Mouse (Mus musculus) hindbrain, postnatal 0 days (tissue): ENCODE results near the gene Gm10837. TPM values are rescaled to one million over a fixed set of nuclear protein-coding genes. Genes with fewer than 3 reads are reported as not detected.

Experiments
- ATAC-seq: fragments of 200-750 bp; cut with Nextera tagmentation; 2 replicates; pipeline ENCODE4 v1.8.0; 2017; ENCODE audit warnings: mild to moderate bottlenecking, moderate TSS enrichment, moderate library complexity
- DNase-seq: peaks from one replicate; pipeline ENCODE4 v3.0.0-alpha.2; 2015; ENCODE audit warnings: low spot score
- H3K27ac ChIP-seq: fragments of 300-500 bp; sonication (generic); 2 replicates; pipeline ENCODE4 v1.5.1; 2014; ENCODE audit warnings: mild to moderate bottlenecking
- H3K27me3 ChIP-seq: fragments of 300-500 bp; sonication (generic); 2 replicates; pipeline ENCODE4 v1.6.1; 2014; ENCODE audit warnings: low read length, mixed read lengths; ENCODE audit not compliant: insufficient read depth
- H3K36me3 ChIP-seq: fragments of 300-500 bp; sonication (generic); 2 replicates; pipeline ENCODE4 v1.6.1; 2014; ENCODE audit warnings: low read length, mixed read lengths; ENCODE audit not compliant: insufficient read depth
- H3K4me1 ChIP-seq: fragments of 300-500 bp; sonication (generic); 2 replicates; pipeline ENCODE4 v1.6.1; 2014; ENCODE audit warnings: antibody characterized with exemption, low read length, mixed read lengths; ENCODE audit not compliant: insufficient read depth
- H3K4me2 ChIP-seq: fragments of 300-500 bp; sonication (generic); 2 replicates; pipeline ENCODE4 v1.6.1; 2014; ENCODE audit warnings: low read depth, mild to moderate bottlenecking, low read length, moderate library complexity, mixed read lengths
- H3K4me3 ChIP-seq: fragments of 300-500 bp; sonication (generic); 2 replicates; pipeline ENCODE4 v1.5.1; 2014; ENCODE audit warnings: low read length
- H3K9ac ChIP-seq: fragments of 300-500 bp; sonication (generic); replicated peaks from 2 replicates; pipeline ENCODE4 v1.6.1; 2014; ENCODE audit warnings: mild to moderate bottlenecking, low read length, moderate library complexity, mixed read lengths
- H3K9me3 ChIP-seq: fragments of 300-500 bp; sonication (generic); 2 replicates; pipeline ENCODE4 v1.6.1; 2016; ENCODE audit warnings: low read length, mixed read lengths
- CTCF ChIP-seq: IDR thresholded peaks from 2 replicates; pipeline ENCODE4 v1.5.1; 2016; ENCODE audit warnings: antibody characterized with exemption, control low read depth, low read depth
- WGBS: fragments of 180-500 bp; shearing (Covaris S2); extraction: QIAGEN DNeasy Blood & Tissue Kit; methylation state at CpG from one replicate; pipeline ENCODE4 v1.1.7; 2014; 5-methylcytosine and 5-hydroxymethylcytosine counted together
- polyA plus RNA-seq: library from polyadenylated mRNA; unstranded; fragments of >200 nt; fragmentation: Nextera tagmentation; extraction: Ambion mirVana; gene quantifications from 2 replicates; pipeline ENCODE4 v1.2.1, GENCODE M21; 2015
- total RNA-seq: library from RNA; depleted of rRNA; stranded (reverse); fragments of >200 nt; gene quantifications from 2 replicates; pipeline ENCODE4 v1.2.3, GENCODE M21; 2014

Gene Gm10837
- total and polyA plus RNA-seq, 2 experiments from 2014 or later: 1.4 to 4.7 TPM

- peak overlapping the region; percentile 40 for H3K9ac ChIP-seq
- ATAC-seq (no peak), DNase-seq (peak; percentile 62)
- TF ChIP-seq CTCF: no peak
- 7% methylated on average over 31 of the region's 31 CpGs for WGBS
- peaks cover 28% of the 10 kb centered on the region; the same call in 1 of the 2 replicates for H3K27me3 ChIP-seq
- H3K4me1 ChIP-seq: no peaks in the 10 kb centered on the region
- H3K4me2 ChIP-seq: peak overlapping the region; percentile 68
- H3K4me3 ChIP-seq: peak overlapping the region; percentile 60; the same call in 1 of the 2 replicates
- peak overlapping the region; percentile 89 for H3K27ac ChIP-seq
- no peaks in the 10 kb centered on the region for H3K9me3 ChIP-seq
- H3K36me3 ChIP-seq: no peaks in the 10 kb centered on the region; the same call in 1 of the 2 replicates
These were observed 18.8 kb upstream of the Gm10837 start for GRCm38 (mm10) chr14:122471449-122472085.

GRCm38 (mm10) chr14:122472161-122472560 is 18.2 kb upstream of the Gm10837 start:
- 6% methylated on average over 13 of the region's 13 CpGs for WGBS
- no peaks in the 10 kb centered on the region for H3K9me3 ChIP-seq
- ATAC-seq (no peak), DNase-seq (peak; percentile 40)
- peak overlapping the region; percentile 89 for H3K27ac ChIP-seq
- no peaks in the 10 kb centered on the region; the same call in 1 of the 2 replicates for H3K36me3 ChIP-seq
- no peak for TF ChIP-seq CTCF
- no peaks in the 10 kb centered on the region for H3K4me1 ChIP-seq
- H3K27me3 ChIP-seq: peaks cover 28% of the 10 kb centered on the region; the same call in 1 of the 2 replicates
- H3K4me3 ChIP-seq: peak overlapping the region; percentile 60
- H3K4me2 ChIP-seq: peak overlapping the region; percentile 68
- peak overlapping the region; percentile 56 for H3K9ac ChIP-seq

- no peaks in the 10 kb centered on the region for H3K9me3 ChIP-seq
- no peaks in the 10 kb centered on the region for H3K4me1 ChIP-seq
- 19% methylated on average over 5 of the region's 5 CpGs for WGBS
- no peaks in the 10 kb centered on the region; the same call in 1 of the 2 replicates for H3K36me3 ChIP-seq
- no peak for ATAC-seq
- DNase-seq: peak; percentile 19
- H3K9ac ChIP-seq: peak overlapping the region; percentile 56
- no peak for TF ChIP-seq CTCF
- H3K4me3 ChIP-seq: peak overlapping the region; percentile 60
- H3K27ac ChIP-seq: peak overlapping the region; percentile 89
- peak overlapping the region; percentile 68 for H3K4me2 ChIP-seq
- peaks cover 23% of the 10 kb centered on the region; the same call in 1 of the 2 replicates for H3K27me3 ChIP-seq
These were observed 17.7 kb upstream of the Gm10837 start for GRCm38 (mm10) chr14:122472647-122473046.

- peak overlapping the region; percentile 89 for H3K27ac ChIP-seq
- H3K4me2 ChIP-seq: peak overlapping the region; percentile 68
- H3K9me3 ChIP-seq: no peaks in the 10 kb centered on the region
- TF ChIP-seq CTCF: no peak
- no peak for ATAC-seq
- H3K27me3 ChIP-seq: 0 out of 2 replicates have a peak, but pooled peaks cover 19% of the 10 kb centered on the region
- peak overlapping the region; percentile 60 for H3K4me3 ChIP-seq
- WGBS: 10% methylated on average over 17 of the region's 17 CpGs
- peak overlapping the region; percentile 56 for H3K9ac ChIP-seq
- peak; percentile 49 for DNase-seq
- no peaks in the 10 kb centered on the region for H3K4me1 ChIP-seq
- no peaks in the 10 kb centered on the region; the same call in 1 of the 2 replicates for H3K36me3 ChIP-seq
These were observed 17.1 kb upstream of the Gm10837 start for GRCm38 (mm10) chr14:122473211-122473751.

GRCm38 (mm10) chr14:122474041-122474890 is 16.1 kb upstream of the Gm10837 start:
- 1% methylated on average over 56 of the region's 57 CpGs for WGBS
- Histone ChIP-seq H3K9me3 (no peaks in the 10 kb centered on the region), H3K4me1 (no peaks in the 10 kb centered on the region), H3K27me3 (0 out of 2 replicates have a peak, but pooled peaks cover 12% of the 10 kb centered on the region), H3K4me3 (peak overlapping the region; percentile 60), H3K36me3 (no peaks in the 10 kb centered on the region; the same call in 1 of the 2 replicates), H3K27ac (peak overlapping the region; percentile 89), H3K9ac (peak overlapping the region; percentile 89), H3K4me2 (peak overlapping the region; percentile 68)
- peak; percentile 90 for ATAC-seq
- DNase-seq: peak; percentile 91
- no peak for TF ChIP-seq CTCF

GRCm38 (mm10) chr14:122474891-122475556 is 15.4 kb upstream of the Gm10837 start, which contains the start of gene Zic2:
Gene Zic2, plus strand, starts transcription at chr14:122475435.
- no peaks in the 10 kb centered on the region for H3K4me1 ChIP-seq
- H3K9ac ChIP-seq: peak within 1 kb of the TSS; percentile 89
- TF ChIP-seq CTCF: no peak
- WGBS: 4% methylated on average over 48 of the region's 73 CpGs
- H3K4me2 ChIP-seq: peak within 1 kb of the TSS; percentile 68
- H3K4me3 ChIP-seq: peak within 1 kb of the TSS; percentile 60
- H3K9me3 ChIP-seq: no peaks in the 10 kb centered on the region
- peak within 1 kb of the TSS; percentile 89 for H3K27ac ChIP-seq
- 0 out of 2 replicates have a peak, but pooled peaks cover 5% of the 10 kb centered on the region for H3K27me3 ChIP-seq
- peak; percentile 88 for DNase-seq
- H3K36me3 ChIP-seq: no peaks in the 10 kb centered on the region; the same call in 1 of the 2 replicates
- peak; percentile 81 for ATAC-seq
